ENCODE assay signal across 9 mouse cellular contexts in the genomic region with DNA sequence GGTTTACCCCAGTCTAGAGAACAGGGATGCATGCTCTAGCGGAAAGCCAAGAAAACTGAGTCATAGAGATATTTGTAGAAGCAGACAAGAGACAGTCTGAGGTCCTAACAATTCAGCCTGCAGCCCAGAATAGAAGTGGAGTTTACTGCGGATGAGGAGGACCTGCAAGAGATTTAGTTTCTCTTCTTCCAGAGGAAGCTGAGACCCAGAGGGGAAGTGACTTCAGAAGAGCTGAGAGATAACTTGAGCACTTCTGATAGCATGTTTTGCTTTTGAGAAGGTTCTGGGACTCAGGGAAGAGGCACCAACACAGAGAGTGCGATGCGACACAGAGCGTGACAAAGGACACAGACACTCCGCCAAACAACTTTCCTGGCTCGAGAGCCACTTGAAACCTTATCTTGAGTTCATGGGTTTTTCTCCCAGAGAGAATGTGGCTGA. TPM values are rescaled to one million over a fixed set of nuclear protein-coding genes. Genes with fewer than 3 reads are reported as not detected.
DNase-seq lines count a peak whose midpoint lies in the region; ATAC-seq and TF ChIP-seq lines count a peak whose summit lies in the region.
"Had no signal": no experiment of that assay in that cellular context is flagged by ENCODE, and none has a peak within 500 bp of the region (broad histone marks: within the 10 kb centered on the region; RNA-seq: fewer than 3 reads in every experiment).

No protein-coding gene starts in this region.

- no peaks in the 10 kb centered on the region for H3K79me2 ChIP-seq in myocyte (ENCODE audit: control insufficient read depth, insufficient read depth)

- H3K36me3 ChIP-seq in midbrain, embryonic 11.5 days (ENCODE audit: control insufficient read depth, insufficient read depth, low read length), result no peaks in the 10 kb centered on the region
- H3K36me3 ChIP-seq in midbrain, embryonic 16.5 days (ENCODE audit: control insufficient read depth, insufficient read depth, low read length), result 0 out of 2 replicates have a peak, but pooled peaks cover 2% of the 10 kb centered on the region
- peaks cover 9% of the 10 kb centered on the region for H3K36me3 ChIP-seq in liver, embryonic 12.5 days
- no peaks in the 10 kb centered on the region for H3K36me3 ChIP-seq in myocyte (ENCODE audit: control insufficient read depth, insufficient read depth)

- no peak overlapping the region for H3K9ac ChIP-seq in midbrain, embryonic 11.5 days (ENCODE audit: low read length)
- H3K9ac ChIP-seq in midbrain, embryonic 16.5 days (ENCODE audit: low read depth, low read length), result no peak overlapping the region
- H3K9ac ChIP-seq in liver, embryonic 12.5 days, result no peak overlapping the region

- WGBS in midbrain, embryonic 11.5 days, result 85% methylated on average over 7 of the region's 7 CpGs
- 80% methylated on average over 7 of the region's 7 CpGs for WGBS in midbrain, embryonic 16.5 days
- 25% methylated on average over 7 of the region's 7 CpGs for WGBS in liver, embryonic 12.5 days (ENCODE audit: insufficient replicate concordance)

- no peaks in the 10 kb centered on the region for H3K9me3 ChIP-seq in midbrain, embryonic 11.5 days (ENCODE audit: control insufficient read depth, low read length)
- H3K9me3 ChIP-seq in midbrain, embryonic 16.5 days (replicated peaks; ENCODE audit: control insufficient read depth, low read length, poor library complexity, severe bottlenecking), result no peaks in the 10 kb centered on the region
- H3K9me3 ChIP-seq in liver, embryonic 12.5 days (replicated peaks), result no peaks in the 10 kb centered on the region

- no peak overlapping the region for H3K4me2 ChIP-seq in midbrain, embryonic 11.5 days
- H3K4me2 ChIP-seq in midbrain, embryonic 16.5 days (ENCODE audit: low read length), result no peak overlapping the region
- peak overlapping the region; percentile 31 for H3K4me2 ChIP-seq in liver, embryonic 12.5 days
- H3K4me2 ChIP-seq in myocyte (ENCODE audit: low read depth), result peak overlapping the region; percentile 55

- no peak overlapping the region for H3K27ac ChIP-seq in midbrain, embryonic 11.5 days (ENCODE audit: low read depth, low read length)
- H3K27ac ChIP-seq in midbrain, embryonic 16.5 days (ENCODE audit: low read length), result no peak overlapping the region
- peak overlapping the region; percentile 38; the same call in 1 of the 2 replicates for H3K27ac ChIP-seq in liver, embryonic 12.5 days

- no peaks in the 10 kb centered on the region for H3K27me3 ChIP-seq in midbrain, embryonic 11.5 days (ENCODE audit: control insufficient read depth, insufficient read depth, low read length)
- H3K27me3 ChIP-seq in midbrain, embryonic 16.5 days (ENCODE audit: control insufficient read depth, insufficient read depth, low read depth, low read length), result no peaks in the 10 kb centered on the region
- no peaks in the 10 kb centered on the region; the same call in 1 of the 2 replicates for H3K27me3 ChIP-seq in liver, embryonic 12.5 days (replicated peaks)
- H3K27me3 ChIP-seq in myocyte (ENCODE audit: control insufficient read depth, insufficient read depth, insufficient read length), result no peaks in the 10 kb centered on the region

- DNase-seq in frontal cortex, adult 2 months (ENCODE audit: extremely low spot score in 1 of 2, low spot score in 1 of 2), result peak; percentile 7 to 48
- DNase-seq in frontal cortex, postnatal 10 days (ENCODE audit: low spot score in 2 of 2), result no peak
- peak; percentile 79 for DNase-seq in midbrain, embryonic 11.5 days (ENCODE audit: low spot score, missing footprints)
- DNase-seq in spleen, postnatal 14 days (ENCODE audit: low spot score in 2 of 2), result no peak
- DNase-seq in neural tube, embryonic 10.5 days (ENCODE audit: extremely low spot score, low spot score), result no peak
- DNase-seq: kidney, adult 2 months had no signal

- ATAC-seq in midbrain, embryonic 11.5 days (ENCODE audit: low FRiP score), result no peak
- no peak for ATAC-seq in midbrain, embryonic 16.5 days
- ATAC-seq in liver, embryonic 12.5 days, result no peak

- H3K4me3 ChIP-seq in midbrain, embryonic 11.5 days (ENCODE audit: low read depth, low read length), result no peak overlapping the region
- H3K4me3 ChIP-seq in midbrain, embryonic 16.5 days (ENCODE audit: low read depth, low read length), result no peak overlapping the region
- no peak overlapping the region for H3K4me3 ChIP-seq in liver, embryonic 12.5 days
- H3K4me3 ChIP-seq in myocyte, result no peak overlapping the region

- TF ChIP-seq POLR2A in myocyte (IDR thresholded peaks at IDR 0.05; ENCODE audit: insufficient read length, low read depth), result no peak

- no peak overlapping the region for H3ac ChIP-seq in myocyte (ENCODE audit: control insufficient read depth, insufficient read length)

- peaks cover 4% of the 10 kb centered on the region for H3K4me1 ChIP-seq in midbrain, embryonic 11.5 days (ENCODE audit: control insufficient read depth, insufficient read depth, low read length)
- H3K4me1 ChIP-seq in midbrain, embryonic 16.5 days (ENCODE audit: control insufficient read depth, insufficient read depth, low read length), result 0 out of 2 replicates have a peak, but pooled peaks cover 2% of the 10 kb centered on the region
- peaks cover 60% of the 10 kb centered on the region for H3K4me1 ChIP-seq in liver, embryonic 12.5 days

TF ChIP-seq in myocyte, 11 proteins besides CTCF, POLR2A, EP300 and RAD21:
- TF ChIP-seq MAX (IDR thresholded peaks at IDR 0.05; ENCODE audit: low read depth) (no peak), TCF3 (IDR thresholded peaks at IDR 0.05; ENCODE audit: insufficient read length, low read depth) (no peak), CEBPB (IDR thresholded peaks at IDR 0.05; ENCODE audit: insufficient read depth, poor library complexity, severe bottlenecking) (no peak), TCF12 (IDR thresholded peaks at IDR 0.05; ENCODE audit: insufficient read depth, poor library complexity, severe bottlenecking) (no peak), E2F4 (IDR thresholded peaks at IDR 0.05; ENCODE audit: insufficient read depth) (no peak), MYOD1 (IDR thresholded peaks at IDR 0.05; ENCODE audit: control insufficient read depth in 1 of 3, insufficient read length in 2 of 3, low read depth in 2 of 3) (no peak), REST (IDR thresholded peaks at IDR 0.05; ENCODE audit: insufficient read depth, insufficient read length) (no peak), POLR2AphosphoS2 (IDR thresholded peaks at IDR 0.05; ENCODE audit: insufficient read length, low read depth) (no peak), USF1 (IDR thresholded peaks at IDR 0.05; ENCODE audit: low read depth) (no peak), SRF (IDR thresholded peaks at IDR 0.05; ENCODE audit: control insufficient read depth, insufficient read length, low read depth) (no peak), MYOG (IDR thresholded peaks at IDR 0.05; ENCODE audit: control insufficient read depth in 1 of 3, insufficient read depth in 1 of 3, insufficient read length in 2 of 3, low read depth in 2 of 3) (no peak)

RNA-seq across cellular contexts. Expression of a gene that starts 21.4 kb away (rescaled TPM):
- 9.2 and 9.7 TPM in 2 replicates for polyA plus RNA-seq in frontal cortex, adult 2 months (2012; rRNA removed)
- polyA plus RNA-seq in midbrain, embryonic 11.5 days (2014; fragmentation: Nextera tagmentation; extraction: Ambion mirVana), result 2.2 and 2.6 TPM in 2 replicates
- polyA plus RNA-seq in midbrain, embryonic 16.5 days (2015; fragmentation: Nextera tagmentation; extraction: Ambion mirVana), result 2.6 and 2.8 TPM in 2 replicates
- 4.3 and 4.9 TPM in 2 replicates for polyA plus RNA-seq in liver, embryonic 12.5 days (2016; fragmentation: Nextera tagmentation; extraction: Ambion mirVana)
- 0.82 TPM for polyA plus RNA-seq in myocyte (2012; fragmentation: generic; extraction: Trizol)

RNA-seq across cellular contexts. Expression of a gene that starts 21.9 kb away (rescaled TPM):
- 15.4 and 16.6 TPM in 2 replicates for polyA plus RNA-seq in frontal cortex, adult 2 months (2012; rRNA removed)
- polyA plus RNA-seq in midbrain, embryonic 11.5 days (2014; fragmentation: Nextera tagmentation; extraction: Ambion mirVana), result 19.0 and 20.1 TPM in 2 replicates
- polyA plus RNA-seq in midbrain, embryonic 16.5 days (2015; fragmentation: Nextera tagmentation; extraction: Ambion mirVana), result 26.8 and 29.6 TPM in 2 replicates
- 19.1 and 21.4 TPM in 2 replicates for polyA plus RNA-seq in liver, embryonic 12.5 days (2016; fragmentation: Nextera tagmentation; extraction: Ambion mirVana)
- 16.4 TPM for polyA plus RNA-seq in myocyte (2012; fragmentation: generic; extraction: Trizol)

Comparison
In these comparisons a context has a peak if more than half of its experiments do, and no peak if none do; other contexts are left out.
1. DNase-seq: peak in frontal cortex, adult 2 months (2 of 2) and midbrain, embryonic 11.5 days (single experiment); none in frontal cortex, postnatal 10 days (0 of 2), spleen, postnatal 14 days (0 of 2) and neural tube, embryonic 10.5 days (single experiment).
2. H3K4me2 ChIP-seq: peak in liver, embryonic 12.5 days (single experiment) and myocyte (single experiment); none in midbrain, embryonic 11.5 days (single experiment) and midbrain, embryonic 16.5 days (single experiment).